Mouse (Mus musculus): ENCODE results near the gene Gtf2i. TPM values are rescaled to one million over a fixed set of nuclear protein-coding genes. Genes with fewer than 3 reads are reported as not detected.
A peak's percentile ranks its signal among the peaks of the same experiment; 100 is the strongest.

The Gtf2i gene
- polyA plus RNA-seq, 1 experiment from 2014 or later = 136 TPM

DNA sequence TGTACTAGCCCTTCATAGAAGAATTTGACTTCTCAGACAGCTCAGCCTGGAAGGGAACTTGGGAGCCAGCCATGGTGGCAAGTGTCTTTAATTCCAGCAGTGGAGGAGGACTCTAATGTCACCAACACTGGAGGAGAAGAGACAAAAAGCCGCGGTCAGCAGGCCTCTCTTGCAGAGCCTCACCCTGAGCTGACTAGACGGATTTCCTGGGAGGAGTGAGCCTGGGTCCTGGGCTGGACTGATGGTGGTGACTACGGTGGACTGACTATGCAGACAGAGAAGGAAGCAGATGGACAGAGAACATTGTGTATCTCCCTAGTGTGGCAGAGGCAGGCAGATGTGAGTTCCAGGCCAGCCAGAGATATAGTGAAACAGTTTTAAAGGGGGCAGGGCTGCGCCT lies 83.2 kb downstream of the Gtf2i start:
- Histone ChIP-seq H3K27me3 (ENCODE audit: control insufficient read depth, insufficient read depth, low read length) (no peaks in the 10 kb centered on the region), H3K9ac (ENCODE audit: low read depth, low read length) (no peak overlapping the region), H3K36me3 (ENCODE audit: control insufficient read depth, insufficient read depth, low read length) (peaks cover 5% of the 10 kb centered on the region), H3K4me1 (ENCODE audit: control insufficient read depth, insufficient read depth, low read length) (peaks cover 42% of the 10 kb centered on the region), H3K4me3 (ENCODE audit: low read depth, low read length) (no peak overlapping the region), H3K27ac (ENCODE audit: low read depth, low read length) (no peak overlapping the region), H3K9me3 (replicated peaks; ENCODE audit: control insufficient read depth, low read length) (no peaks in the 10 kb centered on the region), H3K4me2 (no peak overlapping the region)
- ATAC-seq (replicated peaks; ENCODE audit: insufficient number of reproducible peaks, low FRiP score, low TSS enrichment) = no peak
- 74% methylated on average over 5 of the region's 5 CpGs for WGBS (ENCODE audit: insufficient replicate concordance)

- H3K9ac ChIP-seq (ENCODE audit: low read depth, low read length) = no peak within 1 kb of the TSS
- no peaks in the 10 kb centered on the region for H3K9me3 ChIP-seq (replicated peaks; ENCODE audit: control insufficient read depth, low read length)
- 79% methylated on average over 7 of the region's 7 CpGs for WGBS (ENCODE audit: insufficient replicate concordance)
- ATAC-seq (replicated peaks; ENCODE audit: insufficient number of reproducible peaks, low FRiP score, low TSS enrichment) = no peak
- H3K27me3 ChIP-seq (ENCODE audit: control insufficient read depth, insufficient read depth, low read length) = no peaks in the 10 kb centered on the region
- no peaks in the 10 kb centered on the region for H3K36me3 ChIP-seq (ENCODE audit: control insufficient read depth, insufficient read depth, low read length)
- no peak within 1 kb of the TSS for H3K4me2 ChIP-seq
- peaks cover 28% of the 10 kb centered on the region for H3K4me1 ChIP-seq (ENCODE audit: control insufficient read depth, insufficient read depth, low read length)
- no peak within 1 kb of the TSS for H3K4me3 ChIP-seq (ENCODE audit: low read depth, low read length)
- no peak within 1 kb of the TSS for H3K27ac ChIP-seq (ENCODE audit: low read depth, low read length)
These were observed 85.2 kb downstream of the Gtf2i start, which contains the start of gene Ncf1 for GRCm38 (mm10) chr5:134229391-134229790. Gene Ncf1 (minus strand): TSS chr5:134229625.

- H3K4me3 ChIP-seq (ENCODE audit: low read depth, low read length) = no peak overlapping the region
- peaks cover 28% of the 10 kb centered on the region for H3K4me1 ChIP-seq (ENCODE audit: control insufficient read depth, insufficient read depth, low read length)
- H3K9ac ChIP-seq (ENCODE audit: low read depth, low read length) = peak overlapping the region; percentile 49; the same call in 1 of the 2 replicates
- H3K27me3 ChIP-seq (ENCODE audit: control insufficient read depth, insufficient read depth, low read length) = no peaks in the 10 kb centered on the region; the same call in 1 of the 2 replicates
- no peak for ATAC-seq (replicated peaks; ENCODE audit: insufficient number of reproducible peaks, low FRiP score, low TSS enrichment)
- no peak overlapping the region for H3K27ac ChIP-seq (ENCODE audit: low read depth, low read length)
- no peaks in the 10 kb centered on the region for H3K9me3 ChIP-seq (replicated peaks; ENCODE audit: control insufficient read depth, low read length)
- WGBS (ENCODE audit: insufficient replicate concordance) = 58% methylated on average over 6 of the region's 6 CpGs
- H3K4me2 ChIP-seq = no peak overlapping the region
- no peaks in the 10 kb centered on the region for H3K36me3 ChIP-seq (ENCODE audit: control insufficient read depth, insufficient read depth, low read length)
These were observed 86.3 kb downstream of the Gtf2i start for GRCm38 (mm10) chr5:134228249-134228638.

DNA sequence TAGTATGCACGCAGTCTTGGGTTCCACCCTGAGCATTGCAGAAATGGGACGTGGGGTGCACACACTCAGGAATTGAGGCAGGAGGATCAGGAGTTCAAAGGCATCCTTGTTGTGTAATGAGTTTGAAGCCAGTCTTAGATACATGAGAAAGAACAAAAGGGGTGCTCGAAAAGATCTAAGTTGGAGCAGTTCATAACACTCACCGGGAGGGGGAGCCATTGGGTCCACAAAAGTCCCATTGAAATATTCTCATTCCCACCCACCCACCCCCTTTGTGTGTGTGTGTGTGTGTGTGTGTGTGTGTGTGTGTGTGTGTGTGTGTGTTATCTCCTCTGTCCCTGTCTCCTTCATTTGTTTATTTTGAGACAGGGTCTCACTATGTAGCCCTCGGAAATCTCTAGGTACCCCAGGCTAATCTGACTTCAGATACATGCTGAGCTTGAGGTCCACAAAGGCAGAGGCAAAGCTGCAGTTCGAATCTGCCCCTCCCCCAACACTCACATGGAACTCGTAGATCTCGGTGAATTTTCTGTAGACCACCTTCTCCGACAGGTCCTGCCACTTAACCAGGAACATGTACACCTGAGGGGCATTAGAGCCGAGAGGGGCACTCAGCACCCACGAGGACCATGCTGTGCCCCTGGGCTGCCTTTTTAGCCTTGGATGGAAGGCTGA lies 86.8 kb downstream of the Gtf2i start:
- WGBS (ENCODE audit: insufficient replicate concordance) = 33% methylated on average over 11 of the region's 11 CpGs
- Histone ChIP-seq H3K9me3 (replicated peaks; ENCODE audit: control insufficient read depth, low read length) (no peaks in the 10 kb centered on the region), H3K4me3 (ENCODE audit: low read depth, low read length) (no peak overlapping the region), H3K9ac (ENCODE audit: low read depth, low read length) (peak overlapping the region; percentile 49; the same call in 1 of the 2 replicates), H3K36me3 (ENCODE audit: control insufficient read depth, insufficient read depth, low read length) (no peaks in the 10 kb centered on the region), H3K4me2 (no peak overlapping the region), H3K27me3 (ENCODE audit: control insufficient read depth, insufficient read depth, low read length) (no peaks in the 10 kb centered on the region; the same call in 1 of the 2 replicates), H3K27ac (ENCODE audit: low read depth, low read length) (no peak overlapping the region), H3K4me1 (ENCODE audit: control insufficient read depth, insufficient read depth, low read length) (peaks cover 28% of the 10 kb centered on the region)
- no peak for ATAC-seq (replicated peaks; ENCODE audit: insufficient number of reproducible peaks, low FRiP score, low TSS enrichment)

DNA sequence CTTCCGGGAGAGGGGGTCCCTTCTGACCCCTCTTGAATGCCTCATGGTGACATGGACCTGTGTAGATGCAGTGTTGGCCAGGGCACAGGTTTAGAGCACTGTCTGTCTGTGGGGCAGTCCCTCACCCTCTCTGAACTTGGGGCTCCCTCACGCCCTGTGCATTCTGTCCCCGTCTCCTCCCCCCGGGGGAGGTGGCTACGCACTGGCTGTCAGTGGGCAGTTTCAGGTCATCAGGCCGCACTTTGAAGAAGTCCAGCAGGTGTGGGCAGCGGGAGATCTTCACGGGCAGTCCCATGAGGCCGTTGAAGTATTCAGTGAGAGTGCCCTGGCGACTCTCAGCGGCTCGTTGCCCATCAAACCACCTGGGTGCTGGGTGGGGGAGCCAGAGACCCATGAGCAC lies 87.6 kb downstream of the Gtf2i start:
- Histone ChIP-seq H3K9ac (ENCODE audit: low read depth, low read length) (no peak overlapping the region), H3K9me3 (replicated peaks; ENCODE audit: control insufficient read depth, low read length) (no peaks in the 10 kb centered on the region), H3K4me3 (ENCODE audit: low read depth, low read length) (no peak overlapping the region), H3K27ac (ENCODE audit: low read depth, low read length) (no peak overlapping the region), H3K4me2 (no peak overlapping the region), H3K27me3 (ENCODE audit: control insufficient read depth, insufficient read depth, low read length) (peaks cover 6% of the 10 kb centered on the region), H3K36me3 (ENCODE audit: control insufficient read depth, insufficient read depth, low read length) (no peaks in the 10 kb centered on the region), H3K4me1 (ENCODE audit: control insufficient read depth, insufficient read depth, low read length) (peaks cover 20% of the 10 kb centered on the region)
- no peak for ATAC-seq (replicated peaks; ENCODE audit: insufficient number of reproducible peaks, low FRiP score, low TSS enrichment)
- WGBS (ENCODE audit: insufficient replicate concordance) = 55% methylated on average over 12 of the region's 12 CpGs

DNA sequence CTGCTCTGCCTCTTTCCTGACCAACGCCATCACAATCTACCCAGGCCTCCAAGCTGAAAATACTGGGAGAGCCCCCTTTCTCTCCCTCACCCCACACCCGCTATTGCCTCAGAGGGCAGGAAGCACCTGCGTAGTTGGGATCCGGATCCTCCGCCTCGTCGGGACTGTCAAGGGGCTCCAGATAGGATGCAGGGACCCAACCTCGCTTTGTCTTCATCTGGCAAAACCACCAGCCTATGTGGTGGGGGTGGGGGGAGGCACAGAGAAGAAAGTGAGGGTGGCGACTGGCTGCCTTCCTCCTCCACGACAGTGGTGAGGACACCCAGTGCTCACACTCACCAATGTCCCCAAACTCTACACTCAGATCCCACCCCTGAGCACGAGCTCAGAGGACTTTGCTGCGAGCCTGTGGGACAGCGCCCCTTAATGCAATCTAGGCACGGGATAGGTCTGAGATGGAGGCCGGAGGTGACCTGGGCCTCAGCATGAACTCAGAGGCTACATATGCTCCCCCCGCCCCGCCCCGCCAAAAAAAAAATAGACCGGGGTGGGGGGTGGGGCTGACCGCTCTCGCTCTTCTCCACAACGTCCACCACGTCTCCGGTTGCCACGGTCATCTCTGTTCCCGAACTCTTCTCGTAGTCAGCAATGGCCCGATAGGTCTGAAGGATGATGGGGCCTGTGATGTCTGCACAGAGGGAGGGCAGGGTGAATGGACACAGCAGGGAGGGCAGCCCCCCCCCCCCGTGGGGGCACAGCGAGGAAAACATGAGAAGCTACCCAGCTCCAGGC lies 89.3 kb downstream of the Gtf2i start:
- WGBS (ENCODE audit: insufficient replicate concordance) = 73% methylated on average over 30 of the region's 30 CpGs
- H3K9ac ChIP-seq (ENCODE audit: low read depth, low read length) = no peak overlapping the region

GRCm38 (mm10) chr5:134221708-134222150 lies 92.8 kb downstream of the Gtf2i start:
- Histone ChIP-seq H3K27me3 (ENCODE audit: control insufficient read depth, insufficient read depth, low read length) (peaks cover 9% of the 10 kb centered on the region), H3K4me2 (peak overlapping the region; percentile 68), H3K27ac (ENCODE audit: low read depth, low read length) (no peak overlapping the region), H3K4me1 (ENCODE audit: control insufficient read depth, insufficient read depth, low read length) (peaks cover 5% of the 10 kb centered on the region), H3K9me3 (replicated peaks; ENCODE audit: control insufficient read depth, low read length) (no peaks in the 10 kb centered on the region), H3K36me3 (ENCODE audit: control insufficient read depth, insufficient read depth, low read length) (peaks cover 3% of the 10 kb centered on the region; the same call in 1 of the 2 replicates), H3K4me3 (ENCODE audit: low read depth, low read length) (peak overlapping the region; percentile 35), H3K9ac (ENCODE audit: low read depth, low read length) (peak overlapping the region; percentile 28; the same call in 1 of the 2 replicates)
- WGBS (ENCODE audit: insufficient replicate concordance) = 1% methylated on average over 36 of the region's 36 CpGs
- no peak; the same call in 1 of the 2 replicates for ATAC-seq (replicated peaks; ENCODE audit: insufficient number of reproducible peaks, low FRiP score, low TSS enrichment)

More for the DNA sequence above, 89.3 kb downstream of the Gtf2i start:
- Histone ChIP-seq H3K36me3 (ENCODE audit: control insufficient read depth, insufficient read depth, low read length) (no peaks in the 10 kb centered on the region), H3K4me1 (ENCODE audit: control insufficient read depth, insufficient read depth, low read length) (peaks cover 20% of the 10 kb centered on the region), H3K9me3 (replicated peaks; ENCODE audit: control insufficient read depth, low read length) (no peaks in the 10 kb centered on the region), H3K27me3 (ENCODE audit: control insufficient read depth, insufficient read depth, low read length) (peaks cover 9% of the 10 kb centered on the region), H3K4me2 (no peak overlapping the region), H3K27ac (ENCODE audit: low read depth, low read length) (no peak overlapping the region), H3K4me3 (ENCODE audit: low read depth, low read length) (no peak overlapping the region)
- no peak for ATAC-seq (replicated peaks; ENCODE audit: insufficient number of reproducible peaks, low FRiP score, low TSS enrichment)

DNA sequence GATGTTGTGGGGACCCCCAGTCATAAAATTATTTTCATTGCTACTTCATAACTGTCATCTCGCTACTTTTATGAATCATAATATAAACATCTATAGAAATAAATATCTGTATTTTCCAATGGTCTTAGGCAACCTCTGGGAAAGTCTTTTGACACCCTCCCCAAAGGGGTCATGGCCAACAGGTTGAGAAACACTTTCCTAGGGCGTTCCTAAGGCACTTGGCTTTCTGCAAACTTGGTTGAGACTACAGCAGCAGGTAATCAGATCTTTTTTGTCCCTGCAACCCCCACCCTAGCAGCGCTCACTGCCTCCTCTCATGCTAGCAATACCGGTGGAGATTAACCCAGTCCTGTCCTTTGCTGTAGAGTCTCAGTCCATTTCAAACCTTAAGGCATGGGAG lies 93.3 kb downstream of the Gtf2i start:
- Histone ChIP-seq H3K9ac (ENCODE audit: low read depth, low read length) (no peak overlapping the region), H3K4me1 (ENCODE audit: control insufficient read depth, insufficient read depth, low read length) (peaks cover under 1% of the 10 kb centered on the region; the same call in 1 of the 2 replicates), H3K9me3 (replicated peaks; ENCODE audit: control insufficient read depth, low read length) (no peaks in the 10 kb centered on the region), H3K27ac (ENCODE audit: low read depth, low read length) (no peak overlapping the region), H3K27me3 (ENCODE audit: control insufficient read depth, insufficient read depth, low read length) (peaks cover 9% of the 10 kb centered on the region), H3K4me2 (peak overlapping the region; percentile 68), H3K4me3 (ENCODE audit: low read depth, low read length) (peak overlapping the region; percentile 35), H3K36me3 (ENCODE audit: control insufficient read depth, insufficient read depth, low read length) (peaks cover 4% of the 10 kb centered on the region; the same call in 1 of the 2 replicates)
- 37% methylated on average over 4 of the region's 4 CpGs for WGBS (ENCODE audit: insufficient replicate concordance)
- no peak for ATAC-seq (replicated peaks; ENCODE audit: insufficient number of reproducible peaks, low FRiP score, low TSS enrichment)

Measured in heart, embryonic 11.5 days (tissue).